Comparison of ENCODE assay signal across 30 mouse cellular contexts in the genomic region with DNA sequence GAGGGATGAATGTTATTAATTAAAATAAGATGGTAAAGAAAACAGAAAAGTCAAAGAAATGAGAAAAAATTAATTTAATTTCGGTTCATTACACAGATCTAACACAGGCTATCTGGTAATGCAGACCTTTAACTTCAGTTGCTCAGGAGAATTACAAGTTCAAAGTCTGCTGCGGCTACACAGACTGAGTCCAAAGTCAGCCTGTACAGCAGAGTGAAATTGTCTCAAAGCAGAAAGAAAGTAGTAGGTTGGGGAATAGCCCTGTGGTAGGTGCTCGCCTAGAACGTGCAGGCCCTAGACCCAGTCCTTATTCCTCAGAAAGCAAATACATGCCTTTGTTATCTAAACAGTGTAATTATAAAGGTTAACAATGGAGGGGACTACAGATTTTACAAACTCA.
DNase-seq lines count a peak whose midpoint lies in the region; ATAC-seq and TF ChIP-seq lines count a peak whose summit lies in the region.
"Had no signal": no experiment of that assay in that cellular context is flagged by ENCODE, and none has a peak within 500 bp of the region (broad histone marks: within the 10 kb centered on the region; RNA-seq: fewer than 3 reads in every experiment).

No protein-coding gene starts in this region.

- no peak for ATAC-seq in kidney, embryonic 15.5 days (replicated peaks; ENCODE audit: low FRiP score)
- no peak for ATAC-seq in kidney, embryonic 14.5 days (ENCODE audit: low FRiP score, low TSS enrichment)
- ATAC-seq in intestine, embryonic 15.5 days, result peak; percentile 59; the same call in 1 of the 2 replicates
- ATAC-seq in intestine, postnatal 0 days, result peak; percentile 80
- ATAC-seq: forebrain, embryonic 15.5 days had no signal

- 61% methylated on average over 4 of the region's 4 CpGs for WGBS in kidney, adult 2 months
- 91% methylated on average over 4 of the region's 4 CpGs for WGBS in kidney, embryonic 15.5 days
- 90% methylated on average over 4 of the region's 4 CpGs for WGBS in kidney, embryonic 14.5 days
- 78% methylated on average over 4 of the region's 4 CpGs for WGBS in intestine, embryonic 15.5 days
- WGBS in intestine, postnatal 0 days, result 53% methylated on average over 4 of the region's 4 CpGs

- H3K9ac ChIP-seq in kidney, embryonic 15.5 days, result no peak overlapping the region
- H3K9ac ChIP-seq in kidney, embryonic 14.5 days (ENCODE audit: low read depth, low read length), result no peak overlapping the region
- no peak overlapping the region for H3K9ac ChIP-seq in intestine, embryonic 15.5 days
- no peak overlapping the region for H3K9ac ChIP-seq in intestine, postnatal 0 days (ENCODE audit: low read depth, low read length)
- H3K9ac ChIP-seq: embryonic facial prominence, embryonic 13.5 days; forebrain, embryonic 12.5 days; forebrain, embryonic 15.5 days; heart, embryonic 12.5 days; heart, embryonic 15.5 days; hindbrain, embryonic 13.5 days had no signal

- H3K4me2 ChIP-seq in kidney, embryonic 15.5 days, result no peak overlapping the region
- no peak overlapping the region for H3K4me2 ChIP-seq in kidney, embryonic 14.5 days (replicated peaks; ENCODE audit: low read depth, low read length)
- no peak overlapping the region for H3K4me2 ChIP-seq in intestine, embryonic 15.5 days (replicated peaks)
- H3K4me2 ChIP-seq in intestine, postnatal 0 days (replicated peaks; ENCODE audit: low read depth), result no peak overlapping the region
- H3K4me2 ChIP-seq: embryonic facial prominence, embryonic 13.5 days; forebrain, embryonic 12.5 days; forebrain, embryonic 15.5 days; heart, embryonic 12.5 days; heart, embryonic 15.5 days; hindbrain, embryonic 13.5 days had no signal

- peak; percentile 77 for DNase-seq in kidney, adult 2 months
- DNase-seq in kidney, postnatal 14 days, result peak; percentile 16
- DNase-seq in layer of hippocampus, adult 18-20 months (ENCODE audit: low spot score in 2 of 2), result no peak
- DNase-seq: adrenal gland, adult 2 months; adrenal gland, postnatal 14 days; B cell, adult 2 months; cerebellum, adult 11 months; cerebellum, adult 2 months; cerebellum, adult 9-11 months; cerebellum, postnatal 25 days; embryo, embryonic 11 days; gastrocnemius, postnatal 25 days; heart, adult 18-20 months; heart, postnatal 10 days; heart, postnatal 36 days had no signal

- no peak overlapping the region for H3K4me3 ChIP-seq in kidney, adult 2 months (ENCODE audit: insufficient read depth, low read depth, low read length)
- no peak overlapping the region for H3K4me3 ChIP-seq in kidney, embryonic 15.5 days (replicated peaks)
- H3K4me3 ChIP-seq in kidney, embryonic 14.5 days (ENCODE audit: low read length), result no peak overlapping the region
- H3K4me3 ChIP-seq in intestine, embryonic 15.5 days (replicated peaks), result no peak overlapping the region
- no peak overlapping the region for H3K4me3 ChIP-seq in intestine, postnatal 0 days (ENCODE audit: low read depth, low read length)
- H3K4me3 ChIP-seq: embryonic facial prominence, embryonic 10.5 days; embryonic facial prominence, embryonic 13.5 days; erythroblast, embryonic 14.5 days; forebrain, embryonic 12.5 days; forebrain, embryonic 15.5 days; heart, embryonic 12.5 days; heart, embryonic 15.5 days; hindbrain, embryonic 10.5 days; hindbrain, embryonic 13.5 days had no signal

- no peak for TF ChIP-seq CTCF in kidney, adult 2 months (conservative IDR thresholded peaks at IDR 0.05; ENCODE audit: insufficient read depth, insufficient read length, low read depth, low read length)
- no peak for TF ChIP-seq CTCF in intestine, postnatal 0 days (IDR thresholded peaks at IDR 0.05; ENCODE audit: low read depth)

- no peak overlapping the region for H3K27ac ChIP-seq in kidney, adult 2 months (ENCODE audit: insufficient read depth, low read depth, low read length)
- no peak overlapping the region for H3K27ac ChIP-seq in kidney, embryonic 15.5 days
- no peak overlapping the region for H3K27ac ChIP-seq in kidney, embryonic 14.5 days (ENCODE audit: low read depth, low read length)
- no peak overlapping the region for H3K27ac ChIP-seq in intestine, embryonic 15.5 days
- no peak overlapping the region for H3K27ac ChIP-seq in intestine, postnatal 0 days (ENCODE audit: low read depth, low read length)
- H3K27ac ChIP-seq: embryonic facial prominence, embryonic 10.5 days; embryonic facial prominence, embryonic 13.5 days; forebrain, embryonic 12.5 days; forebrain, embryonic 15.5 days; heart, embryonic 15.5 days; hindbrain, embryonic 10.5 days; hindbrain, embryonic 13.5 days had no signal

- H3K36me3 ChIP-seq in kidney, adult 2 months (ENCODE audit: control insufficient read depth, insufficient read depth, low read length), result no peaks in the 10 kb centered on the region
- H3K36me3 ChIP-seq in kidney, embryonic 15.5 days, result no peaks in the 10 kb centered on the region
- H3K36me3 ChIP-seq in kidney, embryonic 14.5 days (ENCODE audit: control insufficient read depth, insufficient read depth, low read length), result no peaks in the 10 kb centered on the region
- H3K36me3 ChIP-seq in intestine, embryonic 15.5 days, result no peaks in the 10 kb centered on the region
- no peaks in the 10 kb centered on the region for H3K36me3 ChIP-seq in intestine, postnatal 0 days (ENCODE audit: control insufficient read depth, insufficient read depth)
- H3K36me3 ChIP-seq: embryonic facial prominence, embryonic 10.5 days; embryonic facial prominence, embryonic 13.5 days; forebrain, embryonic 12.5 days; forebrain, embryonic 15.5 days; G1E; heart, embryonic 12.5 days; heart, embryonic 15.5 days; hindbrain, embryonic 10.5 days; hindbrain, embryonic 13.5 days had no signal

- no peaks in the 10 kb centered on the region for H3K9me3 ChIP-seq in kidney, embryonic 15.5 days (replicated peaks)
- no peaks in the 10 kb centered on the region for H3K9me3 ChIP-seq in kidney, embryonic 14.5 days (ENCODE audit: control insufficient read depth, low read length)
- no peaks in the 10 kb centered on the region for H3K9me3 ChIP-seq in intestine, embryonic 15.5 days
- no peaks in the 10 kb centered on the region for H3K9me3 ChIP-seq in intestine, postnatal 0 days (ENCODE audit: control insufficient read depth)
- H3K9me3 ChIP-seq: embryonic facial prominence, embryonic 10.5 days; embryonic facial prominence, embryonic 13.5 days; forebrain, embryonic 12.5 days; forebrain, embryonic 15.5 days; G1E; heart, embryonic 12.5 days; heart, embryonic 15.5 days; hindbrain, embryonic 10.5 days; hindbrain, embryonic 13.5 days had no signal

- H3K4me1 ChIP-seq in kidney, adult 2 months (ENCODE audit: control insufficient read depth, insufficient read depth, low read length), result no peaks in the 10 kb centered on the region
- no peaks in the 10 kb centered on the region for H3K4me1 ChIP-seq in kidney, embryonic 15.5 days
- H3K4me1 ChIP-seq in kidney, embryonic 14.5 days (ENCODE audit: control insufficient read depth, insufficient read depth, low read length), result no peaks in the 10 kb centered on the region
- H3K4me1 ChIP-seq in intestine, embryonic 15.5 days (replicated peaks), result no peaks in the 10 kb centered on the region
- H3K4me1 ChIP-seq in intestine, postnatal 0 days (replicated peaks; ENCODE audit: control insufficient read depth, insufficient read depth, low read length), result no peaks in the 10 kb centered on the region
- H3K4me1 ChIP-seq: embryonic facial prominence, embryonic 10.5 days; embryonic facial prominence, embryonic 13.5 days; forebrain, embryonic 12.5 days; forebrain, embryonic 15.5 days; heart, embryonic 12.5 days; heart, embryonic 15.5 days; hindbrain, embryonic 10.5 days; hindbrain, embryonic 13.5 days had no signal

- TF ChIP-seq POLR2A in kidney, adult 2 months (IDR thresholded peaks at IDR 0.05; ENCODE audit: low read depth, low read length), result no peak

- no peaks in the 10 kb centered on the region for H3K27me3 ChIP-seq in kidney, adult 2 months (replicated peaks; ENCODE audit: control insufficient read depth, insufficient read depth, low read length)
- H3K27me3 ChIP-seq in kidney, embryonic 15.5 days, result no peaks in the 10 kb centered on the region
- no peaks in the 10 kb centered on the region for H3K27me3 ChIP-seq in kidney, embryonic 14.5 days (ENCODE audit: control insufficient read depth, insufficient read depth, low read length)
- H3K27me3 ChIP-seq in intestine, embryonic 15.5 days (replicated peaks), result no peaks in the 10 kb centered on the region
- no peaks in the 10 kb centered on the region for H3K27me3 ChIP-seq in intestine, postnatal 0 days (replicated peaks; ENCODE audit: control insufficient read depth, insufficient read depth, low read length)
- H3K27me3 ChIP-seq: CH12.LX; embryonic facial prominence, embryonic 13.5 days; forebrain, embryonic 12.5 days; forebrain, embryonic 15.5 days; heart, embryonic 12.5 days; heart, embryonic 15.5 days; hindbrain, embryonic 13.5 days had no signal

Comparison
In these comparisons a context has a peak if more than half of its experiments do, and no peak if none do; other contexts are left out.
1. DNase-seq: peak in kidney, adult 2 months (single experiment) and kidney, postnatal 14 days (single experiment); none in layer of hippocampus, adult 18-20 months (0 of 2).
2. ATAC-seq: peak in intestine, embryonic 15.5 days (single experiment) and intestine, postnatal 0 days (single experiment); none in kidney, embryonic 15.5 days (single experiment) and kidney, embryonic 14.5 days (single experiment).